Mouse (Mus musculus): ENCODE data around the gene Rgs8. TPM values are rescaled to one million over a fixed set of nuclear protein-coding genes. Genes with fewer than 3 reads are reported as not detected.

Gene Rgs8
- polyA plus RNA-seq (2015; fragmentation: Nextera tagmentation; extraction: Ambion mirVana) = 0.07 and 0.09 TPM in 2 replicates

- no peaks in the 10 kb centered on the region for H3K9me3 ChIP-seq (replicated peaks)
- WGBS (ENCODE audit: insufficient replicate concordance) = 4% methylated on average over 26 of the region's 26 CpGs
- H3K27ac ChIP-seq = no peak within 1 kb of the TSS
- H3K4me3 ChIP-seq (replicated peaks) = peak within 1 kb of the TSS; percentile 23; the same call in 1 of the 2 replicates
- peak within 1 kb of the TSS; percentile 7; the same call in 1 of the 2 replicates for H3K9ac ChIP-seq
- H3K36me3 ChIP-seq = no peaks in the 10 kb centered on the region
- peak within 1 kb of the TSS; percentile 25 for H3K4me2 ChIP-seq
- DNase-seq (no peak), ATAC-seq (ENCODE audit: low read depth) (0 out of 2 replicates have a peak, but pooled peaks have one; percentile 31)
- no peaks in the 10 kb centered on the region for H3K4me1 ChIP-seq (replicated peaks)
- peaks cover 38% of the 10 kb centered on the region for H3K27me3 ChIP-seq
These were observed at the start of gene Rgs8 for GRCm38 (mm10) chr1:153652938-153653623. Gene Rgs8 (plus strand): TSS chr1:153653025.

GRCm38 (mm10) chr1:153617340-153617830 lies 35.4 kb upstream of the Rgs8 start:
- no peaks in the 10 kb centered on the region for H3K27me3 ChIP-seq
- H3K4me3 ChIP-seq (replicated peaks) = no peak overlapping the region

GRCm38 (mm10) chr1:153623036-153623435 lies 29.8 kb upstream of the Rgs8 start:
- H3K27me3 ChIP-seq = no peaks in the 10 kb centered on the region
- H3K4me2 ChIP-seq = no peak overlapping the region
- WGBS (ENCODE audit: insufficient replicate concordance) = 49% methylated on average over 4 of the region's 4 CpGs
- DNase-seq = no peak
- no peak overlapping the region for H3K27ac ChIP-seq
- H3K4me1 ChIP-seq (replicated peaks) = no peaks in the 10 kb centered on the region
- no peak overlapping the region for H3K9ac ChIP-seq
- no peak for ATAC-seq (ENCODE audit: low read depth)
- no peaks in the 10 kb centered on the region for H3K9me3 ChIP-seq (replicated peaks)
- no peak overlapping the region for H3K4me3 ChIP-seq (replicated peaks)
- H3K36me3 ChIP-seq = no peaks in the 10 kb centered on the region

More at GRCm38 (mm10) chr1:153617340-153617830, 35.4 kb upstream of the Rgs8 start:
- Histone ChIP-seq H3K9me3 (replicated peaks) (no peaks in the 10 kb centered on the region), H3K36me3 (no peaks in the 10 kb centered on the region), H3K9ac (no peak overlapping the region), H3K4me2 (no peak overlapping the region), H3K27ac (no peak overlapping the region), H3K4me1 (replicated peaks) (no peaks in the 10 kb centered on the region)
- no peak for ATAC-seq (ENCODE audit: low read depth)
- DNase-seq = no peak
- WGBS (ENCODE audit: insufficient replicate concordance) = 57% methylated on average over 9 of the region's 9 CpGs

- 25% methylated on average over 6 of the region's 6 CpGs for WGBS (ENCODE audit: insufficient replicate concordance)
- no peak for DNase-seq
These were observed 20.1 kb upstream of the Rgs8 start for GRCm38 (mm10) chr1:153632686-153633085.

GRCm38 (mm10) chr1:153635056-153635455 lies 17.8 kb upstream of the Rgs8 start:
- DNase-seq (no peak), ATAC-seq (ENCODE audit: low read depth) (no peak)
- no peaks in the 10 kb centered on the region for H3K4me1 ChIP-seq (replicated peaks)
- H3K9ac ChIP-seq = no peak overlapping the region
- H3K36me3 ChIP-seq = no peaks in the 10 kb centered on the region
- no peak overlapping the region for H3K27ac ChIP-seq
- H3K4me2 ChIP-seq = no peak overlapping the region
- H3K4me3 ChIP-seq (replicated peaks) = no peak overlapping the region
- no peaks in the 10 kb centered on the region for H3K9me3 ChIP-seq (replicated peaks)
- H3K27me3 ChIP-seq = no peaks in the 10 kb centered on the region
- 49% methylated on average over 5 of the region's 5 CpGs for WGBS (ENCODE audit: insufficient replicate concordance)

More at GRCm38 (mm10) chr1:153632686-153633085, 20.1 kb upstream of the Rgs8 start:
- Histone ChIP-seq H3K27me3 (no peaks in the 10 kb centered on the region), H3K4me2 (no peak overlapping the region), H3K4me1 (replicated peaks) (no peaks in the 10 kb centered on the region), H3K36me3 (no peaks in the 10 kb centered on the region), H3K27ac (no peak overlapping the region), H3K9me3 (replicated peaks) (no peaks in the 10 kb centered on the region), H3K4me3 (replicated peaks) (no peak overlapping the region), H3K9ac (no peak overlapping the region)
- ATAC-seq (ENCODE audit: low read depth) = no peak

- no peak overlapping the region for H3K4me2 ChIP-seq
- H3K9me3 ChIP-seq (replicated peaks) = no peaks in the 10 kb centered on the region
- 56% methylated on average over 3 of the region's 3 CpGs for WGBS (ENCODE audit: insufficient replicate concordance)
- no peak for DNase-seq
- no peaks in the 10 kb centered on the region for H3K4me1 ChIP-seq (replicated peaks)
- no peak overlapping the region for H3K4me3 ChIP-seq (replicated peaks)
- no peaks in the 10 kb centered on the region for H3K27me3 ChIP-seq
- H3K36me3 ChIP-seq = no peaks in the 10 kb centered on the region
- H3K9ac ChIP-seq = no peak overlapping the region
- ATAC-seq (ENCODE audit: low read depth) = no peak
- no peak overlapping the region for H3K27ac ChIP-seq
These were observed 17.3 kb upstream of the Rgs8 start for GRCm38 (mm10) chr1:153635521-153635920.

GRCm38 (mm10) chr1:153636821-153637220 lies 16.0 kb upstream of the Rgs8 start:
- H3K36me3 ChIP-seq = no peaks in the 10 kb centered on the region
- no peak for ATAC-seq (ENCODE audit: low read depth)

GRCm38 (mm10) chr1:153641492-153641939 lies 11.3 kb upstream of the Rgs8 start:
- ATAC-seq (ENCODE audit: low read depth) = no peak
- Histone ChIP-seq H3K27ac (no peak overlapping the region), H3K9ac (no peak overlapping the region)

More at GRCm38 (mm10) chr1:153636821-153637220, 16.0 kb upstream of the Rgs8 start:
- Histone ChIP-seq H3K27me3 (no peaks in the 10 kb centered on the region), H3K27ac (no peak overlapping the region), H3K9ac (no peak overlapping the region), H3K4me3 (replicated peaks) (no peak overlapping the region), H3K4me1 (replicated peaks) (0 out of 2 replicates have a peak, but pooled peaks cover 3% of the 10 kb centered on the region), H3K4me2 (no peak overlapping the region), H3K9me3 (replicated peaks) (no peaks in the 10 kb centered on the region)
- 54% methylated on average over 5 of the region's 5 CpGs for WGBS (ENCODE audit: insufficient replicate concordance)
- DNase-seq = no peak

GRCm38 (mm10) chr1:153641940-153642501 lies 10.8 kb upstream of the Rgs8 start:
- Histone ChIP-seq H3K27ac (no peak overlapping the region), H3K4me3 (replicated peaks) (no peak overlapping the region)

More at GRCm38 (mm10) chr1:153641492-153641939, 11.3 kb upstream of the Rgs8 start:
- Histone ChIP-seq H3K36me3 (no peaks in the 10 kb centered on the region), H3K9me3 (replicated peaks) (no peaks in the 10 kb centered on the region), H3K27me3 (no peaks in the 10 kb centered on the region), H3K4me3 (replicated peaks) (no peak overlapping the region), H3K4me1 (replicated peaks) (0 out of 2 replicates have a peak, but pooled peaks cover 3% of the 10 kb centered on the region), H3K4me2 (no peak overlapping the region)
- 21% methylated on average over 9 of the region's 9 CpGs for WGBS (ENCODE audit: insufficient replicate concordance)
- no peak for DNase-seq

GRCm38 (mm10) chr1:153653674-153654073 lies 849 bp downstream of the Rgs8 start:
- H3K9ac ChIP-seq = no peak overlapping the region
- H3K9me3 ChIP-seq (replicated peaks) = no peaks in the 10 kb centered on the region
- no peak overlapping the region for H3K27ac ChIP-seq
- H3K4me1 ChIP-seq (replicated peaks) = no peaks in the 10 kb centered on the region
- no peaks in the 10 kb centered on the region for H3K36me3 ChIP-seq
- no peak overlapping the region for H3K4me3 ChIP-seq (replicated peaks)
- DNase-seq (no peak), ATAC-seq (ENCODE audit: low read depth) (no peak)
- no peak overlapping the region for H3K4me2 ChIP-seq
- peaks cover 38% of the 10 kb centered on the region for H3K27me3 ChIP-seq
- 17% methylated on average over 5 of the region's 5 CpGs for WGBS (ENCODE audit: insufficient replicate concordance)

More at GRCm38 (mm10) chr1:153641940-153642501, 10.8 kb upstream of the Rgs8 start:
- Histone ChIP-seq H3K9ac (no peak overlapping the region), H3K4me1 (replicated peaks) (0 out of 2 replicates have a peak, but pooled peaks cover 3% of the 10 kb centered on the region), H3K4me2 (no peak overlapping the region), H3K36me3 (no peaks in the 10 kb centered on the region), H3K27me3 (no peaks in the 10 kb centered on the region), H3K9me3 (replicated peaks) (no peaks in the 10 kb centered on the region)
- WGBS (ENCODE audit: insufficient replicate concordance) = 16% methylated on average over 13 of the region's 13 CpGs
- ATAC-seq (ENCODE audit: low read depth) = no peak
- no peak for DNase-seq

- no peak overlapping the region for H3K4me3 ChIP-seq (replicated peaks)
- H3K4me2 ChIP-seq = no peak overlapping the region
- no peaks in the 10 kb centered on the region for H3K9me3 ChIP-seq (replicated peaks)
- no peaks in the 10 kb centered on the region for H3K36me3 ChIP-seq
- H3K27me3 ChIP-seq = peaks cover 5% of the 10 kb centered on the region; the same call in 1 of the 2 replicates
- no peak overlapping the region for H3K27ac ChIP-seq
- H3K4me1 ChIP-seq (replicated peaks) = 0 out of 2 replicates have a peak, but pooled peaks cover 3% of the 10 kb centered on the region
- H3K9ac ChIP-seq = no peak overlapping the region
- ATAC-seq (ENCODE audit: low read depth) (no peak), DNase-seq (no peak)
- WGBS (ENCODE audit: insufficient replicate concordance) = 62% methylated on average over 9 of the region's 9 CpGs
These were observed 6.8 kb downstream of the Rgs8 start for GRCm38 (mm10) chr1:153659666-153660065.

Measured in liver, embryonic 13.5 days (tissue).